Mouse (Mus musculus): Measurements from ENCODE around the gene Nudt22.
"Not testable (repeated sequence)": the region's sequence is repeated elsewhere in the genome, so short reads cannot be mapped to it uniquely, and the experiment has no call there.

The Nudt22 gene

GRCm38 (mm10) chr19:6995255-6995991 is 494 bp downstream of the Nudt22 start:
- DNase-seq (ENCODE audit: low spot score in 2 of 2) = no peak

GRCm38 (mm10) chr19:6994489-6994888 is 1.4 kb downstream of the Nudt22 start:
- DNase-seq (ENCODE audit: low spot score in 2 of 2) = no peak

- DNase-seq (ENCODE audit: low spot score in 2 of 2) = no peak
Observed at GRCm38 (mm10) chr19:6994002-6994401, 1.9 kb downstream of the Nudt22 start.

- no peak for DNase-seq (ENCODE audit: low spot score in 2 of 2)
Observed at GRCm38 (mm10) chr19:6993011-6993770, 2.7 kb downstream of the Nudt22 start.

GRCm38 (mm10) chr19:6992011-6992858 is 3.7 kb downstream of the Nudt22 start, which contains the start of gene Dnajc4:
Gene Dnajc4 (minus strand): TSS chr19:6992572.
- DNase-seq (ENCODE audit: low spot score in 2 of 2) = peak; percentile 92 to 97

- not testable (repeated sequence) for DNase-seq (ENCODE audit: low spot score in 2 of 2)
Observed at GRCm38 (mm10) chr19:6991166-6991565, 4.8 kb downstream of the Nudt22 start.

- DNase-seq (ENCODE audit: low spot score in 2 of 2) = no peak
Observed at GRCm38 (mm10) chr19:6990712-6991111, 5.2 kb downstream of the Nudt22 start.

- no peak for DNase-seq (ENCODE audit: low spot score in 2 of 2)
Observed at GRCm38 (mm10) chr19:6989251-6989650, 6.7 kb downstream of the Nudt22 start.

- no peak for DNase-seq (ENCODE audit: low spot score in 2 of 2)
Observed at GRCm38 (mm10) chr19:6987904-6988285, 8.0 kb downstream of the Nudt22 start.

GRCm38 (mm10) chr19:6987061-6987903 is 8.6 kb downstream of the Nudt22 start, which contains the start of gene Vegfb:
Gene Vegfb (minus strand): TSS chr19:6987651.
- DNase-seq (ENCODE audit: low spot score in 2 of 2) = peak in 1 of 2 experiments; percentile 51

GRCm38 (mm10) chr19:6985951-6986708 is 9.8 kb downstream of the Nudt22 start:
- DNase-seq (ENCODE audit: low spot score in 2 of 2) = no peak

- DNase-seq (ENCODE audit: low spot score in 2 of 2) = no peak
Observed at GRCm38 (mm10) chr19:6985300-6985699, 10.6 kb downstream of the Nudt22 start.

- no peak for DNase-seq (ENCODE audit: low spot score in 2 of 2)
Observed at GRCm38 (mm10) chr19:6983621-6984020, 12.3 kb downstream of the Nudt22 start.

- no peak for DNase-seq (ENCODE audit: low spot score in 2 of 2)
Observed at GRCm38 (mm10) chr19:6981465-6981864, 14.5 kb downstream of the Nudt22 start.

GRCm38 (mm10) chr19:6980381-6981093 is 15.4 kb downstream of the Nudt22 start, which contains the start of gene Fkbp2:
Gene Fkbp2 (minus strand): TSS chr19:6980501.
- DNase-seq (ENCODE audit: low spot score in 2 of 2) = peak; percentile 97 to 98

GRCm38 (mm10) chr19:6979486-6980380 is 16.2 kb downstream of the Nudt22 start:
- DNase-seq (ENCODE audit: low spot score in 2 of 2) = peak; percentile 99

GRCm38 (mm10) chr19:6979001-6979479 is 16.9 kb downstream of the Nudt22 start:
- peak; percentile 58 to 66 for DNase-seq (ENCODE audit: low spot score in 2 of 2)

- no peak for DNase-seq (ENCODE audit: low spot score in 2 of 2)
Observed at GRCm38 (mm10) chr19:6978639-6978974, 17.3 kb downstream of the Nudt22 start.

Measured in left cerebral cortex, adult 9 months (tissue).